Mouse (Mus musculus) liver, postnatal 0 days (tissue): ENCODE measurements around the gene Rfxank.

Source experiments
- CTCF ChIP-seq: sonication (generic); IDR thresholded peaks from 2 replicates; pipeline ENCODE4 v1.5.1; 2016; ENCODE audit warnings: antibody characterized with exemption, low read depth
- EP300 ChIP-seq: IDR thresholded peaks from 2 replicates; pipeline ENCODE4 v1.6.1; 2016; ENCODE audit warnings: antibody characterized with exemption, low read depth, mild to moderate bottlenecking

GRCm38 (mm10) chr8:70178231-70178630, 39.3 kb upstream of the Rfxank start:
- TF ChIP-seq CTCF (no peak), EP300 (no peak)
